Mouse (Mus musculus): ENCODE data around the gene Prkar1b.

GRCm38 (mm10) chr5:139081370-139081769, 68.4 kb downstream of the Prkar1b start:
- no peak for TF ChIP-seq CTCF (conservative IDR thresholded peaks at IDR 0.05; ENCODE audit: low read length)
- TF ChIP-seq NANOG (IDR thresholded peaks at IDR 0.05; ENCODE audit: borderline replicate concordance, low read length): no peak
- TF ChIP-seq POU5F1 (IDR thresholded peaks at IDR 0.05; ENCODE audit: borderline replicate concordance, low read length): no peak
